Mouse (Mus musculus) mature B cell (primary cell): Measurements from ENCODE around the gene Wasf3.
"Not testable (repeated sequence)": the region's sequence is repeated elsewhere in the genome, so short reads cannot be mapped to it uniquely, and the experiment has no call there.

Experiments
- in situ Hi-C: fragments of 300-500 bp; cut with MboI; formaldehyde crosslinking; loops from 2 replicates; pipeline ENCODE4 v1.14.3; 2019

The Wasf3 gene

GRCm38 (mm10) chr5:146401012-146401411 lies 16.2 kb downstream of the Wasf3 start:
- in situ Hi-C loops = not testable (repeated sequence)

- in situ Hi-C loops = no loop called here
These were observed 17.5 kb downstream of the Wasf3 start for GRCm38 (mm10) chr5:146402311-146402710.

GRCm38 (mm10) chr5:146403923-146404322 lies 19.1 kb downstream of the Wasf3 start:
- in situ Hi-C loops = no loop called here

DNA sequence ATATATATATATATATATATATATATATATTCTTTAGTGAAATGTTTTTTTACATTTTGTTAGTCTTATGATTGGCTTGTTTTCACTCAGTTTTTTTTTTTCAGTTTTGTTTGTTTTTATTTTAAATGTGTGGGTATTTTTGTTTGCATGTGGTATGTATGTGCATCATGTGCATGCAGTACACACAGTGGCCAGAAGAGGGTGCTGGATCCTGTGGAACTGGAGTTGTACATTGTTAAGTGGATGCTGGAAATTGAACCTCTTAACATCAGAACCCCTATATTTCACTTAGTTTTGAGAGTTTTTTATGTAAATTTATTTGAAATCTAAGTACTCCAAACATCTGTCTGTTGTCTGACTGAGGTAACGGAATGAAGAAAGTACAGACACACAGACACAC lies 21.3 kb downstream of the Wasf3 start:
- in situ Hi-C loops = no loop called here

- in situ Hi-C loops = no loop called here
These were observed 23.0 kb downstream of the Wasf3 start for GRCm38 (mm10) chr5:146407791-146408190.

DNA sequence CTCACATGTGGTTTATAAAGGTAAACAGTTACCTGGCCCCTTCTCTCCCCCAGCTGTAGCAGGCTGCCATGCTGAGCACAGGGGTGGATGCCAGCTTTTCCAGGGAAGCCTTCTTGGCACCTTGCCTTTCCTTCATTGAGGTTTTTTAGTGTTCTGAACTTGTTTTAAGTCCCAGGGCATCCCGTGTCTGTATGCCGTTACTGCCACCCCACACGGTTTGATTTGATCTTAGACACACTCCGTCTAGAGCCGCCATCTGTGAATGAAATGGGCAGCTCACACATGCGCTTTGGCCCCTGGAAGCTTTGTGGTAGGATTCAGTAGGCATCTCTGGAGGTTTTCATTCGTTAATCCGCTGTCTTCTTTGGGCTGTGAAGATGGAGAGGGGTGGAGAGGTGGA lies 23.8 kb downstream of the Wasf3 start:
- in situ Hi-C loops = no loop called here

- in situ Hi-C loops = no loop called here
These were observed 26.0 kb downstream of the Wasf3 start for GRCm38 (mm10) chr5:146410821-146411220.

DNA sequence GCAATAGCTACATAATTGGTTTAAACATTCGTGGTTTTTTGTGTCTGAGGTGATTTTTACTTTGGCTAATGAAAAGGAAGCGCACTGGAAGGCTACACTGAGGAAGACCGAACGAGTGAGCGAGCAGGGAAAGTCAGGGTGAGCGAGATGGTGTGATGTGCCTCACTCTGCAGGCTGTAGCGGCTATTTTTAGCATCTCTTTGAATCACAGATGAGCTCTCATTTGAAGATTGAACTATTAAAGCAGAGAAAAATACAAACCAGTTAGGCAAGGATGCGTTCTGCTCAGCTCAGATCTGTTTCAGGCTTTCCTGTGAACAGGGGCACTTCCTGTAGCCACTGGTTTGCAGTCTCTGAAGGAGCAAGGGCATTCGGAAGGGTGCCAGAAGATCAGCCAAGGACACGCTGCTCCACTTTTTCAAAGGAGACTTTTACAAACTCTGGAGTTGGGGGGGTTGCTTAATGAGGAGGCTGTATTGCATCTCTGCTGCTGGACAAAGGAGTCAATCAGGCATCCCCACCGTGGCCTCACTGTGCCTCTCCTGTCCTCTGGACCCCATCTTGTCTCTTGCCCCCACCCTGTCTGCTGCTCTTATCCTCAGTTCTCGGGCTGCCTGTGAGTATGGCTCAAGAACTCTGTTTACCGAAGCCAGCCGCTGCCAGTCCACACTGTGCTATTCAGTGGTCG lies 28.1 kb downstream of the Wasf3 start:
- in situ Hi-C loops = no loop called here

GRCm38 (mm10) chr5:146414611-146415010 lies 29.8 kb downstream of the Wasf3 start:
- in situ Hi-C loops = no loop called here

GRCm38 (mm10) chr5:146415218-146415617 lies 30.4 kb downstream of the Wasf3 start:
- in situ Hi-C loops = no loop called here

DNA sequence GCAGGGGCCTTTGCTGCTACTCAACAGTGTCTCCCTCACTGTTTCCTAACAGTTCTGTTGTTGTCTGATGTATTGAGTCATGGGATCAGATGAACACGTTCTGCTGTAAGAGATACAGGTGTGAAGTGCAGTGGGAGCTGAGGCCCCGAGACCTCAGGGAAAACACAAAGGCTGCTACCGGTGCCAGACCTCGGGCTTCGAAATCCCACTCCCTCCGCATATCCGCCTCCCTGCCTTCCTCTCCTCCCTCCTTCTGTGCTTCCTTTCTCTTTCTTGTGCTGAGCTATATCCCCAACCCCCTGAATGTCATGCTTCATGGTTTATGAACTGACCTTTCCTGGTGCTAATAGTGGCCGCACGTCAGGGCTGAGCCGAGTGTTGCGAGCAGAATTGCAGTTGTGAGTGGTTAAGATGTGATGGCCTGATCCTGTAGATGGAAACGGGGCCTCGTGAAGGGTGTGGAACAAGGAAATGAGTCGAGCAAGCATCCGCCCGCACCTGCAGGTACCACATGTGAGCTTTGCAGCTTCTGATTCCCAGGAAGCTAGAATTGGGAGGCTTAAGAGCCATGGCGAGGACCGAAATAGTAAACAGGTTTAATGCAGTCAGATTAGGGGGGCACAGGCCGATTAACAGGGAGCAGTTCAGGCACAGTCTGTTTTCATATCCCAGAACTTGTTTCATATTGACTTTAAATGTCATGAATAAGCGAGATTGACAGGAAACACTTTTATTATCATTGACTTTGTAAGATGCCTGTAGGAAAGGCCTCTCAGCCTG lies 31.7 kb downstream of the Wasf3 start:
- in situ Hi-C loops = no loop called here

DNA sequence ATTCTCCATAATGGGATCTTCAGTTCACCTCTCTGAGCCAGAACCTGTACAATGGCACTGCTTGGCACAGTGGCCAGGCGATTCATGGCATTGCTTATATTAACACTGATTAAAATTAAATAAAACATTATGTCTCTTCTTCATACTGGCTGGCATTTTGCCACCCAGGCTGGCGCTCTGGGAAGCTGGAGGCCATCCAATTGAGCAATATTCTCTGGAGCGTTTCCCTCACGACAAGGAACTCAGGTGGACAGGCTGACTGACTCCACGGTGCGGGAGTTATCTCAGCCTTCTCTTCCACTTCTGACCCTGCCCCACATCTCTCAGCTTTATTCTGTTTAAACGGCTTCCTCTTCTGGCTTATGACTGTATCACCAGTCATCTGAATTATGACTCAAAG lies 33.3 kb downstream of the Wasf3 start:
- in situ Hi-C loops = no loop called here

GRCm38 (mm10) chr5:146420081-146420480 lies 35.3 kb downstream of the Wasf3 start:
- in situ Hi-C loops = no loop called here

- in situ Hi-C loops = no loop called here
These were observed 40.0 kb downstream of the Wasf3 start for GRCm38 (mm10) chr5:146424711-146425326.

GRCm38 (mm10) chr5:146425656-146426055 lies 40.9 kb downstream of the Wasf3 start:
- in situ Hi-C loops = no loop called here

GRCm38 (mm10) chr5:146428109-146428508 lies 43.3 kb downstream of the Wasf3 start:
- in situ Hi-C loops = no loop called here

DNA sequence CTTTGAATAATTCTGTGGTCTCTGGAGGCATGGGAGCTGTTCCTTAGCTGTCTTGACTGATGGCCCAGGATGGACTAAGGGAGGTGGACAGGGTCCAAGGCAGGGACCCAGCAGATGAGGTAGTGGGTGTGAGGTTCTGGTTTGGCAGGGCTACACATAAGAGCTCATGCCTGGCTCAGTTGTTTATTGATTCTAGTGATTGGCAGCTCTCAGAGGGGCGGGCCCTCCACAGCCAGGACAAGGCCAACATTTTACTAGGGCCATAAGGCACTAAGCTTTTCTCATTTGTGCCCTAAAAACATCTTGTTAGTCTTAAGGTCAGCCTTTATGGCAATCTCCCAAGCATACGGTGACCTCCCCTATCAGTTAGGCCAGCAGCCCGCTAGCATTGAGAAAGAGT lies 47.0 kb downstream of the Wasf3 start:
- in situ Hi-C loops = no loop called here

GRCm38 (mm10) chr5:146432476-146432875 lies 47.7 kb downstream of the Wasf3 start:
- in situ Hi-C loops = no loop called here

GRCm38 (mm10) chr5:146435316-146435715 lies 50.5 kb downstream of the Wasf3 start:
- in situ Hi-C loops = no loop called here

DNA sequence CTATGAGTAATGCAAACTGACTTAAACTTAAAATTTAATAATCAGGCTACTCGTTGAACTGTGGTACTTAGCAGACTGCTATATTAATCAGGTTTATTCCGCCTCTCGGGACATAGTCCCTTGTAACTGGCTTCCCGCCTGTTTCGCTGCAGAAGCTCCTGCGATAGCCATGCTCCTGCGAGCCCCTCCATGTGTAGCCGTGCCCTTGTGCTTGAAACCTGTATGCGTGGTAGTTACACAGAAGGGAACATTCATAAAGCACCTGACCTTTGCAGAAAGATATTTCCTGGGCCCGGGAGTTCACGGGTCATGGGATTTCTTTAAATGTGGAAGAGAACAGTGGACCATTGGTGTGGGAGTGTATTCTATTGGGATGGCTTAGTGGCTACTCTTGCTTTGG lies 52.0 kb downstream of the Wasf3 start:
- in situ Hi-C loops = no loop called here

- in situ Hi-C loops = no loop called here
These were observed 54.5 kb downstream of the Wasf3 start for GRCm38 (mm10) chr5:146439152-146439781.

DNA sequence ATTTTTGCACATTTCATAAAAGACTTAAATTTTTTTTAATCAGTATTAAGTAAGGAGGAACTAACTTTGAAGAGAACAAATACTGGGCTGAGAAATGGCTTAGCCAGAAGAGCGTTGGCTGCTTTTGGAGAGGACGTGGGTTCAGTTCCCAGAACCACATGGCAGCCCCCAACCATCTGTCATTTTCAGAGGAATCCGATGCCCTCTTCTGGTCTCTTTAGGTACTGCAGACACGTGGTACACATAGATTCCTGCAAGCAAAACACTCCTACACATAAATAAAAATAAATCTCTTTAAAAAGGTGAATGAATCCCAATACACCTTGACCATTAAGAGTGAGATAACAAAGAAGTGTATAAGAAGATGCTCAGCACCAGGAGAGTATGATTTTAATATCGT lies 55.5 kb downstream of the Wasf3 start:
- in situ Hi-C loops = no loop called here

DNA sequence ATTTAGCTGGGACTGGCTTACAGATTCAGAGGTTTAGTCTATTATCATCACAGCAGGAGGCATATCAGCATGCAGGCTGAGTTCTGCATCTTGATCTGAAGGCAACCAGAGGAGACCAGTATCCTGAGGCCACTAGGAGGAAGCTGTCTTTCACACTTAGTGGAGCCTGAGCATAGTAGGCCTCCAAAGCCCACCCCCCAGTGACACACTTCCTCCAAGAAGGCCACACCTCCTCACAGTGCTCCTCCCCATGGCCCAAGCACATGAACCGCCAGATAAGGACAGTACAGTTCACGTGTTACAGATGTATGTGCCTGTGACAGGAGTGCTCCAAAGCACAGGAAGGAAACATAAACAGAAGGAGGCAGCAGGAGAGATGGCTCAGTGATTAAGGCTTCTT lies 58.0 kb downstream of the Wasf3 start:
- in situ Hi-C loops = no loop called here
